Mouse (Mus musculus): ENCODE measurements around the gene Hivep3.

Gene Hivep3

DNA sequence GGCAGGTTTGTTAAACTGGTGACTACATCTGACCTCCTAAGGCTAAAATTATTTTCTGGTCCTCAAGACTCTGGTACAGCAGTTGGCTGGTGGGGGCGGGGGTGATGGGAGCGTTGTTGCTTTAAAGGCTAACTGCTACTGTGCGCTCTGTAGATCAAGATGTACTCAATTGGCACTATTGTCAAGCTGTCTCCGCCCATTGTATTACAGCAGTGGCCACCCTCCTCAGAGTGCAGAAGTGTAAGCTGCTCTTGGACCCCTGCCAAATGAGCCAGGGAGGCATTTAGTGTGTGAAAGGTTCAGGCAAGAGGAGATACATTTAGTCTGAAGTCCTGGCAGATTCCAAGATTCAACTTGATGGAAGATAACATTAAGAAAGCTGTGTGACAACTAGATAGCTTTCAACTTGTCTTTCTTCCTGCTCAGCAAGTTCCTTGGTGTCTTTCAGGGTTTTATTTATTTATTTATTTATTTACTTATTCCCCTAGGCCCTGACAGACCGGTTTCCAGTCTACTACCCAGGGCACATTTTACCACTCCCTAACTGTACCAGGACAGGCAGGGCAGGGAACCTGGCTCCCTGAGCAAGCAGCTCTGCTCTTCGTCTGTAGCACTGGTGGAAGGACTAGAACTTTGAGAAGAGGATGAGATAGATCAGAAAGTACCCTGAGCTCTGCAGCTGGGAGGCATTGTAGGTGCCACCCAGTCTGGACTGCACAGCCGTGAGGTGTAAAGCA, 83.2 kb downstream of the Hivep3 start:
- DNase-seq (ENCODE audit: low read depth, low spot score), result peak; percentile 75

DNA sequence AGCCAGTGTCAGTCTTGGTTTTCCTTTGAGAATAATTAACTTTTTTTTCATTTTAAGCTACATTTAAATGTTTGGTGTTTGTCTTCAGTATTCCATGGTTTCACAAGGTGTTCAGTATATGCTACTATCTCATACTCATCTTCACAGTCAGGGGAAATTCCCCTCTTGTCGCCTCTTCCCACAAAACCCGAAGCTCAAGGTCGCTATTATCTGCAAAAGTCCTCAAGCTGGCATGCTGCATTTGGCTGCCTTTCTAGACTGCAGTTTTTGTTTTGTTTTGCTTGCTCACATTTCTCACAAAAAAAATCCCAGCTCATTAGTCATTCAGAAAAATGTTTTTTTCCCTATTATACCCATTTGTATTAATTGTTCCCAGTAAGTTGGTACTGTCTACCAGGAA, 92.4 kb downstream of the Hivep3 start:
- DNase-seq (ENCODE audit: low read depth, low spot score), result no peak

DNA sequence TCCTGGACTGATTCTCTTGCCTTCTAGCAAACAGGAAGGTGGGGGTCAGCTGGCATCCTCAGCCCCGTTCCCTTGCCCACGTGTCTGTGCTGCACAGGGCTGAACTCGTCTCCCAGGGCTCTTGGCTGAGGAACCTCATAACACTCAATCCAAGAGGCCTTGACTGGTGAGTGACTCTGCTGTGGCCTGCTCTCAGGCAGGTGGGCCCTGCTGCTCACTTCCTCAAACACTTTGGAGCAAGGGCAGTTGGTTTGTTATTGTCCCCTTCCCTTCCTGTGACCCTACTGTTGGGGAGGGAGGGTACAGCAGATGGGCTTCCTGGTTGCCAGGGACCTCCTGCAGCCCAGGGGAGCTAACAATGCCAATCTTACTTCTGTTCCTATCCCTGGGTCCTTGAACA, 94.8 kb downstream of the Hivep3 start:
- DNase-seq (ENCODE audit: low read depth, low spot score), result peak; percentile 78

DNA sequence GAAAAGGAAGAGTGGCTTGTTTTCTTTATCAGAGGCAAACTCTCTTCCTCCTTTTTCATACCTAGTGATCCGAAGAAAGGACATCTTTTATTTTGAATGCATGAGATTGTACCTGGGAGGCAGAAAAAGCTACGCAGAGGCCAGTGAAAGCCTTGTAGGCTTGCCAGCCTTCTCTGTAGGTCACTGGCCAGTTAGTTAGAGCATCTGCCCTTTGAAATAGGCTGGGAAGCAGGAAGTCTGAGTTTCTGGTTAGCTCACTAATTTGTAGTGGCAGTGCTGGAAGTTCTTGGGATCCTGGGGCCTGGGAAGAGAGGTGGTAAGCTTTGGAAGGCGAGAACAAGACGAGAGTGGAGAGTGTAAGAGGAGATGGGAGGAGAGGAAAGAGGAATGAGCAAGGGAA, 95.4 kb downstream of the Hivep3 start:
- peak; percentile 59 for DNase-seq (ENCODE audit: low read depth, low spot score)

DNA sequence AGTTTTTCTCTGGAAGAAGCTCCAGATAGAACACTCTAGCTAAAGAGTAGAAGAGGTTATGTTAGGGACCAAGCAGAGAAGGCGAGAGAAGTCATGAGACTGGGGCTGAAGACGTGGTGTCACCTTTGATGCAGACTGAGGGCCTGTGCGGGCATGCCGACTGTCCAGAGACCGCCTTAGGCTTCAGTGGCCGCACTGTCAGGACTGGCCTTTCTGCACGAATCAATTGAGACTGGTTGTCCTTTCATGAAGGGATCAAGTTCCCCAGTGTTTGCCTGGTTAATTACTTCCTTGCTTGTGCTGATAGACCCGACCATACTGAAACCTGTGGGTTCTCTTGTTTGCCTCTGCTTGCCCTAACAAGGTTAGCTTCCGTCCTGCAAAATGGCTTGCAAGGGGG, 99.7 kb downstream of the Hivep3 start:
- no peak for DNase-seq (ENCODE audit: low read depth, low spot score)

DNA sequence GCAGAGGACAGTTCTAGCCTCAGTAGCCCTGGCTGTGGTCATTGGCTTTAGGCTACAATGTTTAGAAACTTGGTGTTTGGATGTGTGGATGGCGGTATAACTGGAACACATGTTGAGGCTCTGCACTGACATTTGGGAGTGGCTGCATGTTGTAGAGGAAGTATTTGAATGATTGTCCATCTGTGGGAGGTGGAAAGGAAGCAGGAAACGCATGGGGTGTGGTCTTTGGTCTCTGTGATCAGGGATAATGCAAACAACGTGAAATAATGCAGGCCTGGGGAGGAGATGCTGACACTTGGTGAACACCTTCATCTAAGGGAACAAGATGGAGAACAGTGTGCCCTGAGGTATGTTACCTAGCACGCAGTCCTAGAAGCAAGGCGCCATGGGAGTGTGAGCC, 100.3 kb downstream of the Hivep3 start:
- DNase-seq (ENCODE audit: low read depth, low spot score), result no peak

DNA sequence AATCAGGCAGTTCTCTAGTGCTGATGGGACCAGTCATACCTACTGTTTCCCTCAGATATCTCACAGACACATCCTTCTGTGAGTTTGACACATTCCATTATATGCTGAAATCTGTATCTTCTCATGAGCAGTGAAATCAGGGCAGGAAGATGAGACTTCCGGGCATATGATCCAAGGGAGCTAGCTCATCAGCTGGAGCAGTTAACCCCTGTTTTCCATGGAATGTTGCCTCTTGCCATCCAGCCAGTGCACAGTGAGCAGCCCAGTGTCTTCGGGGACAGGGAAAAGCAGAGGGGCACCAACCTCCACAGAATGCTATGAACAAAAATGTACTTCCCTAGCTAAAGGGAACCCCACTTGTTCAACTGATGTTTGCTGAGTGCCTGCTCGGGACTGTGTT, 102.6 kb downstream of the Hivep3 start:
- no peak for DNase-seq (ENCODE audit: low read depth, low spot score)

DNA sequence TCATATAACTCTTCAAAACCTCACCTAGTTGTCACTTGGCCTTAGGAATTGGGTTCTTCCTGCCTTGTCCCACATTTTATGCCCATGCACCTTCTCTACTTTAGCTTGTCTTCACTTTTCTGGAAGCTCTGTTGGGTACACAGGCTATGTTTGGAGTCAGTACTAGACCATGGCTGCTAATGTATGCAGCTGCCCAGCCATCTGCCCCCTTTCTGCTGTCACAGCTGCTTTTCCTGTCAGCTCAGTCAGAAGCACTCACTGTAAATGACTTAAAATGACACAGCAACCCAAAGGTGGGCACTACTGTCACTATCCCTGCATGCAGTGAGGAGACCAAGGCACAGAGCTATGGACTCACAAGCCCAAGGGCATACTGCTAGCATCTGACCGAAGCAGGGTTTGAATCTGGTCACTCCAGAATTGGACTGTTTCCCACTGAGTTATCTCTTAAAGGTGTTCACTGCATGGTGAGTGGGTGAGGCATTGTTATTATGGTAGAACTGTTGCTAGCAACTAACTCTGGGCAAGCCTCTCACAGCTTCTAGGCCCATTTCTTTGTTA, 104.0 kb downstream of the Hivep3 start:
- DNase-seq (ENCODE audit: low read depth, low spot score), result peak; percentile 55

DNA sequence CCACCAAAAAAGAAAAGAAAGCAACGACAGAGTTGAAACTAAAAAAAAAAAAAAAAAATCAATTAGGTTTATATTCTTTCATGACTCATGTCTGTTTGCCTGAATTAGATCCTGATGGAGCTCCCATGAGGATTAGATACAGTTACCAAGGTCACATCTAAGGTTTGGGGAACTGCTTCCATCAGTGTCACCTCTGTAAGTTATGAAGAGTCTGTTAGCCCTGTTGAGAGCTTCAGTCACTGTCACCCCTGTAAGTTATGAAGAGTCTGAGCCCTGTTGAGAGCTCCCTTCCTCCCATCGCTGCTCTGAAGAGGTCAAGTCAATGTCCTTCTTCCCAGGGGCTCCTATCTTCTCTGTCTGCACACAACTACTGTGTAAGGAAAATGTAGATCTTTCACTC, 104.7 kb downstream of the Hivep3 start:
- no peak for DNase-seq (ENCODE audit: low read depth, low spot score)

DNA sequence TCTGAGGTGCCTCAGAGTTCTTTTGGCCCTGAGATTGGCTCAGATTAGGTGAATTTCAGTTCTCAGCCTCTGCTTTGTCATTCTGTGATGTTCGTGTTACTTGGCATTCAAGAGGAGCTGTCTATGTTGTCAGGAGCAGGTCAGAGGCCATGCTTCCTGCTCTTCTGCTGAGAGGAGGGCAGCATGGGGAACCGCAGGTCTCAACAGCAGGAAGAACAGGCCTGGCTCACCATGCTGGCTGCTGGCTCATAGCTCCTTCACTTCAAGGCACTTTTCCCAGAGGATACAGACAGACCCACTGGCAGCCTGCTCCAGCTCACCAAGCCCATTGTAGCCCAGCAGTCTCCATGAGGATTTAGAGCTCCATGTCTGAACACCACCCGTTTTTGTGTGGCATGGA, 109.7 kb downstream of the Hivep3 start:
- DNase-seq (ENCODE audit: low read depth, low spot score), result no peak

DNA sequence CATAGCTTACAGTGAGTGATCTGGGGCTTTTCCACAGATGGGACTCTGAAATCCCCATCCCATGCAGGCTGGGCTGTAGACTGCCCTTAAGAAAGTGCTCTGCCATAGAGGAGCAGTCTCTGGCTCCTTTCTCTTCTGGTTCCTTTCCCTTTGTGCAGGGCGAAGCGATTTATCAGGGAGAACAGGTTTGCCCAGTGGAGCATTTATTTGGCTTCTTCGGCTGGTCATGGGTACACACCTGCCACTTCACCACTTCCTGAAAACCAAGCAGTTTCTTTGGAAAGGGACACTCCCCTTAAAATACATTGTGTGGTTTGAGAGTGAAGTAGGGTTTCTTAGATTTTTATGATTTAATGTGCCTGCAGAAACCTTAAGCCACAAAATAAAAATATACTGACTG, 110.7 kb downstream of the Hivep3 start:
- DNase-seq (ENCODE audit: low read depth, low spot score), result no peak

DNA sequence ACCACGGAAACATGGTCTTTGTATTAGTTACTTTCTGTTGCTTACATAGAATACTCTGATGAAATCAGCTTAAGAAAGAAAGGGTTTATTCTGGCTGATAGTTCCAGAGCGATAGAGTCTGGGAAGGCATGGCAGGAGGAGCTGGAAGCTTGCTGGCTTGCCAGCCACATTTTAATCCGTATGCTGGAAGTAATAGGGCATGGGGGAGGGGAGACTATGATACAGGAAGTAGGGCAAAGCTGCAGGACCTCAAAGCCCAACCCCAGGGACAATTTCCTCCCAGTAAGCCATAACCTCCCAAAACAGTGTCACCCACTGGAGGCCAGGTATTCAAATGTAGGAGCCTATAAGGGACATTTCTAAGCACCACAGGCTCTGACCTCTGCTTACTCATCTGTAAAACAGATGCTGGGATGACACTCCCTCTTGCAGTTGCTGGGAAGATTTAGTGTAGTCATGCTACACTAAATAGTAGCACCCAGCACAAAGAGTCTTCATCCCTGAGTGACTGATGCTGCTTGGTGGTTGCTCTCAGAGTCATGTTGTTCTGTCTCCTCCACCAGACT, 112.1 kb downstream of the Hivep3 start:
- no peak for DNase-seq (ENCODE audit: low read depth, low spot score)

DNA sequence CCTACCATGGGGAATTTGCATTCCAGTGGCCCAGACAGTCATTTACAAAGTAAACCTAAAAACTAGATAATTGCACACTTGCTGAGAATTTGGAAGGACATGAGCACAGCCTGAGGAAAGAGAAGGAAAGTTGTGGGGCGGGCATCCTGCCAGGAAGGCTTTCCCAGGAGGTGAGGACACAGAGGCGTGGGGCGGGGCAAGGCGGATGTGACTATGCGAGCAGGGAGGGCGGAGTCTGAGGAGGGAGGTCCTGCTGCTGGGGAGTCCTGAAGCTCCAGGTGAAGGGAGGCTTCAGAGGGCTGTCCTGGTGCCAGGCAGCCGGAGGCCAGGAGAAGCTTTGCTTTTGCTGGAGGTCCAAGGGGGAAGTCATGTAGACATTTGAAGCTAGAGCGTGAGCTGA, 118.9 kb downstream of the Hivep3 start:
- no peak for DNase-seq (ENCODE audit: low read depth, low spot score)

DNA sequence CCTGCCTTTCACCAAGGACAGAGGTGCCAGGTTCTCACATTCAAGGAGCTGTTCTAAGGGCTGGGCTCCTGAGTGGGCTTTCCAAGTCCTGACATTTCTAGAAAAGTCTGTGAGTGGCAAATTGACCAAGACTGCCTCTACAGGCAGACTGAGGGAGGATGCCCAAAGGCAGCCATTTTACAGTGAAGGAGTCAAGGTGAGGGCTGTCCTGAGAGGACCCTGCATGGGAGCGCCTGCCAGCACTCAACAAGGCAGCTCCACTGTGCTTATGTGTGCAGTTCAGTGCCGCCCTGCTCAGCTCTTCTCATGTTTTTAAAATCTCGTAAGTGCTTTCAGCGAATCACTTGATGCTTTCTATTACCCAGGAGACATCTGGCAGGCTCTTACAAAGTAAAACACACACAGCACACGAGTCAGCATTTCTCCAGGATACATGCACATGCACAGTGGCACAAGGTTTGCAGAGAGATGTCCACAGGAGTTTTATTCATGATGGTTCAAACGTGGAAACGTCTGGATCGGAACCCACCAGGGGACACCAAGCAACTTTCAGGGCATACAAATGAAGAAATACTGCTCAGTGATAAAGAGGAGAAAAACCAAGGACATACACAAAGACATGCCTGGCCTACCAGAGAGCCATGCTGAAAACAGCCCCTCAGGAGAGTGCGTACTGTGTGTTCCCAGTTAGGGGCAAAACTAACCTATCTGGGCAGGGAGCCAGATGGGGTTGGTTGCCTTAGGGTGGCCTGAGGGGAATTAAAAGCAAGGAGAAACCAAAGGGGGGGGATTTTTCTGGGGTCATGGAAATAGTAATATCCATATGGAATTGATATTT, 120.9 kb downstream of the Hivep3 start:
- no peak for DNase-seq (ENCODE audit: low read depth, low spot score)

DNA sequence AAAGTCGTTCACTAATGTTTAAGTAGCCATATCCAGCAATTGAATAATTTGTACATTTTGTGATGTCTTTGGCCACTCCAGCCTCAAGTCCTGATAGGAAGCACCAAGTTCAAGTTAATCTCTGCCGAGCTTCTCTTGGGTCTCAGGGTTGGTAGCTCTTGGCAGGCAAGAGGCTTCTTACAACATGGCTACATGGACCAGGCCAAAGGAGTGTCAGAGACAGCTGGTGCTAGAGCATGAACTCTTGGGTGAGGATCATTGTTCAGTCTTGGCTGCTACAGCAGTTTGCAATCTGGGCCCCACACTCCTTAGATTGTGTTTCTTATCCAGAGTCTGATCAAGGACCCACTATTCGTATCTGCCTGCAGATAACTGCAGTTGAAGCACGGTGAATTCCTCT, 125.9 kb downstream of the Hivep3 start:
- DNase-seq (ENCODE audit: low read depth, low spot score), result no peak

DNA sequence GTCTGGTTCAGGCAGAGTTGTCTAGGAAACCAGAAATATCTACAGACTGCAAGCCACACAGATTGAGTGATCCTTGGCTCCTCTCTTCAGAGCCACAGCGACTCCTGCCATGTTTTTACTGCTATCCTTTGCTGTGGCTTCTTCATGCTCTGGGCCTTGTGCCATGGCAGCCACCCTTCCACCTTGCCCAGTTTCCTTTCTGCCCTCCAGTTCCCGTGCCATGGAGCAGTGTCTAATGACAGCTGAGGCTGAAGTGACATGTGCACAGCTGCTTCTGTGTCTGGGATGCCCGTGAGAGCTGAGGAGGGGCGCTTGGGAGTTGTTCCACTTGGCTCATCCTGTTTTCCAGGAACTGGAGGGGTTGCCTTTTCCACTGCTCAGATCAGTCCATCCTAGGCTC, 127.4 kb downstream of the Hivep3 start:
- no peak for DNase-seq (ENCODE audit: low read depth, low spot score)

DNA sequence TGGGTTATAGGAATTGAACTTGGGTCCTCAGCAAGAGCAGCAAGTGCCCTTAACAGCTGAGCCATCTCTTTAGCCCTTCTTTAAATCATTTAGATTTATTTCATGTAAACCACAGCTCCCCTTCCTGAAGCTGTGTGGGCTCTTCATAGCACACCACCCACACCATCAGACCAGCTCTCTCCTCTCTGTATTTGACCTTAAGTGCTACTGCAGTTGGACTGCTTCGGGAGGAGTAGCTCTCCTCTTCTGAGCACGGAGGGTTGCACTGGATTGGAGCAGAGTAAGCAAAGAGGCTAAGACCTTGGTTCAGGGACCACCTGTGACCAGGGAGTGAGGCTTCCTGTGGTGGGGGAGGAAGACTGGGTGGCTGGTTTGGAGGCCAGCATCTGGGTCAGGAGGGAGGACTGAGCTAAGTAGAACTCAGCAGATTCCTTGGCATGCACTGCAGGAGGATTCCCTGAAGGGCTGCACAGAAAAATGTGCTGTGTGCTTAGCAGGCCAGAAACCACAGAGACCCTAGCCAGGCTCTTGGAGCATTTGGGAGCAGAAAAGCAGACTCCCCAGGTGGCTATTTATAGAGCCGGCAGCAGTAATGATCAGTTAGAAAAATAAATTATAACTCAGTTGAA, 132.4 kb downstream of the Hivep3 start:
- DNase-seq (ENCODE audit: low read depth, low spot score), result peak; percentile 63

DNA sequence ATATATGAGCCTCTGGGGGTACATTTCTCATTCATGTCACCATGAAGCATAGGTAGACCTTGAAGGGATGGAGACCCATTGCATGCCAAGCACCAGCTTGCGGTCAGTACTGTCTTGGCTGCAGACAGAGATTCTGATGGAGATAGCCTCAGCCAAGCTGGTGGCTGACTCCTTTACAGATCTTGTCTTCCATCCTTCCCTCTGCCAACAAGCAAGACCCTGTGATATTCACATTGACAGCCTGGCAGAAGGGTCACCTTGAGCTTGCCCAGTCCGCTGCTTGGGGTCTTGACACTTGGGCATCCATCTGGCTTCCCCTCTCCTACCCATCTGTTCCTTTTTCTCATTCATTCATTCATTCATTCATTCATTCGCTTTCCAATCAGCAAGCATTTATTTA, 133.5 kb downstream of the Hivep3 start:
- DNase-seq (ENCODE audit: low read depth, low spot score), result no peak

DNA sequence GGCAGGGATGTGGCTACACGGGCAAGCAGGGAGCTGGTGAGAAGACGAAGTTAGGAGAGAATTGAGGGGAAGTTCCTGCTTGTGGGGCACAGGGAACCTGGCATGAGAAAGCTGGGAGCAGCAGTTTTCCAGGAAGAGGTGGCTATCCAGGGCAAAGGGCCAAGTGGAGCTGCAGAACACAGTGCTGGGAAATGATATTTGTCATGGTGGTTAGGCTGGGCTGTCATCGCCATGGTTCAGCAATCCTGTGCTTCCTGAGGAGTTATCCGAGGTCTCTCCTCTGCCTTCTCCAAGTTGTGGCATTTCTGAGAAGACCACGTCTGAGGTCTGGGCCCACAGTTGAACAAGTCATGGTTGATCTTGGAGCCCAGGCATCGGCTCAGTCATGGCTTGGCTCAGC, 136.8 kb downstream of the Hivep3 start:
- peak; percentile 83 for DNase-seq (ENCODE audit: low read depth, low spot score)

DNA sequence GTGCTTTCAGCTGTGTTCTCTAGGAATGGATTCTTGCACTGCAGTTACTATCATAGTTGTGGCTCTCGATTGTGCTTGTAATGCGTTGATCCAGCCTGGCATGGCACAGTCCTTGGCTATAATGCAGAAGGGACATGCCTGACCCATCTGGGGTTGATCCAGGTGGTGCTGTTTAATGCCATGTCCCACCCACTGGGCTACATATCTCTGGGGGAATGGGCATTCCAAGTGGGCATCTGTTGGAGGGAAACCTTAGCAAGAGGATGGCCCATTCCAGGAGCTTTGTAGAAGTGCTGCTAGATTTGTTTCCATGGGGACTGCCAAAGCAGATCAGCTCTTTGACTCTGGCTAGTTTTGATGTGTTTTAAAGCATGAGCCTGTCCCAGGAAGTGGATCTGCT, 137.9 kb downstream of the Hivep3 start:
- peak; percentile 57 for DNase-seq (ENCODE audit: low read depth, low spot score)

DNA sequence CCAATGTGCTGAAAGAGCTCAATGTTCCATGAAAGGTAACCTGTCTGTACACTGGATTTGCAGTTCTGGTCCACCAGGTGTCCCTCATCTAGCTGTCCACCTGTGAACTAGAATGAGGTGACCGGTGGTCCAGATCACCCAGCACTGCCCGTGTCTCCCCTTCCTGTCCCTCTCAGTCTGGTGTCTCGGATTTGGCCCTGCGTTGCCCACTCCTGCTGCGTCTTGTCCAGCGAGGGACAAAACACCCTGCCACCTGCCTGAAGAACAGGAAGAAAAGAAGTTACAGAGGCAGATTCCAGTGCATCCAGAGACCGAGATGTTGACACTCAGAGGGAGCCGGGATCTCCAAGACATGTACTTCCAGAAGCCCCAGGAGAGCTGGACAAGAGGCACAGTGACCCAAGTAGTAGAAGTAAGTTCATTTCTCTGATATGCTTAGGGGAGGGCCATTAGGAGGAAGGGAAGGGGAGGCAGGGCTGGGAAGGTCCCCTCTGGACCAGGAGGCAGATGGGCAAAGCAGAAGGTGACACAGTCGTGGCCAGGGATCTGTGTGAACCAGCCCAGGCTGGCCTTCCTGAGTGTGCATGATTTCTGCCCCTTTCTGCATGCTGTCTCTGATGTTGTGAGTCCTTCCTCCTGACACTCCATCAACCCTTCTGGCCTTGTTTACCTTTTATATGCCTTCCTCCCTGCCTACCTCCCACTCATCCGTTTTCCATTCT, 138.4 kb downstream of the Hivep3 start:
- peak; percentile 86 for DNase-seq (ENCODE audit: low read depth, low spot score)
